19 mouse cellular contexts compared by ENCODE assay signal in genomic region chr12:92073209-92073608, GRCm38 (mm10).
DNase-seq lines count a peak whose midpoint lies in the region; ATAC-seq lines count a peak whose summit lies in the region.
"Had no signal": no experiment of that assay in that cellular context is flagged by ENCODE, and none has a peak within 500 bp of the region (broad histone marks: within the 10 kb centered on the region; RNA-seq: fewer than 3 reads in every experiment).

No protein-coding gene starts in this region.

- no peak for ATAC-seq in hindbrain, embryonic 11.5 days (ENCODE audit: low FRiP score)
- ATAC-seq: forebrain, embryonic 15.5 days had no signal

- H3K4me3 ChIP-seq in hindbrain, embryonic 11.5 days (ENCODE audit: low read depth, low read length) = no peak overlapping the region
- H3K4me3 ChIP-seq: forebrain, embryonic 15.5 days; hindbrain, embryonic 15.5 days; liver, embryonic 13.5 days had no signal

- peak; percentile 92 for DNase-seq in brain, adult 2 months (ENCODE audit: low read depth, low spot score)
- DNase-seq in frontal cortex, postnatal 14 days (ENCODE audit: low spot score in 2 of 2) = peak; percentile 47 to 50
- peak; percentile 21 to 41 for DNase-seq in layer of hippocampus, postnatal 25 days (ENCODE audit: extremely low spot score in 1 of 2, low spot score in 1 of 2)
- peak; percentile 89 for DNase-seq in right cerebral cortex, adult 18-20 months
- DNase-seq in hindbrain, embryonic 11.5 days (ENCODE audit: low spot score) = no peak
- no peak for DNase-seq in kidney, adult 11 months
- no peak for DNase-seq in Muller cell, postnatal 12 days (ENCODE audit: inconsistent ontology term)
- no peak for DNase-seq in gastrocnemius, postnatal 14 days
- DNase-seq: adrenal gland, postnatal 10 days; B cell, adult 2 months; cerebellum, postnatal 36 days; heart, postnatal 10 days; kidney, adult 2 months; kidney, postnatal 4 days; liver, embryonic 13.5 days; lung, postnatal 14 days had no signal

- intact Hi-C loops in gastrocnemius, postnatal 14 days (cut with DNase I; ENCODE audit: low total_unique reads) = no loop called here

- no peaks in the 10 kb centered on the region for H3K36me3 ChIP-seq in hindbrain, embryonic 11.5 days (ENCODE audit: control insufficient read depth, insufficient read depth, low read length)
- H3K36me3 ChIP-seq: forebrain, embryonic 15.5 days; hindbrain, embryonic 15.5 days; liver, embryonic 13.5 days had no signal

- H3K4me2 ChIP-seq in hindbrain, embryonic 11.5 days (replicated peaks; ENCODE audit: low read depth, low read length) = no peak overlapping the region
- H3K4me2 ChIP-seq: forebrain, embryonic 15.5 days; hindbrain, embryonic 15.5 days; liver, embryonic 13.5 days; midbrain, embryonic 11.5 days had no signal

- H3K9me3 ChIP-seq in hindbrain, embryonic 11.5 days (ENCODE audit: control insufficient read depth, low read length) = no peaks in the 10 kb centered on the region
- H3K9me3 ChIP-seq: forebrain, embryonic 15.5 days; hindbrain, embryonic 15.5 days; liver, embryonic 13.5 days had no signal

- no peaks in the 10 kb centered on the region for H3K4me1 ChIP-seq in hindbrain, embryonic 11.5 days (replicated peaks; ENCODE audit: control insufficient read depth, insufficient read depth, low read length)
- H3K4me1 ChIP-seq: hindbrain, embryonic 15.5 days; liver, embryonic 13.5 days had no signal

- H3K9ac ChIP-seq in hindbrain, embryonic 11.5 days (ENCODE audit: low read depth, low read length) = no peak overlapping the region
- H3K9ac ChIP-seq: forebrain, embryonic 15.5 days; hindbrain, embryonic 15.5 days; liver, embryonic 13.5 days had no signal

- no peak overlapping the region for H3K27ac ChIP-seq in hindbrain, embryonic 11.5 days (ENCODE audit: low read depth, low read length)
- H3K27ac ChIP-seq: forebrain, embryonic 15.5 days; hindbrain, embryonic 15.5 days; liver, embryonic 13.5 days had no signal

- no peaks in the 10 kb centered on the region for H3K27me3 ChIP-seq in hindbrain, embryonic 11.5 days (ENCODE audit: control insufficient read depth, insufficient read depth, low read length)
- H3K27me3 ChIP-seq: forebrain, embryonic 15.5 days; hindbrain, embryonic 15.5 days; liver, embryonic 13.5 days had no signal

- WGBS in hindbrain, embryonic 11.5 days = 90% methylated on average over 10 of the region's 10 CpGs

Comparison
In these comparisons a context has a peak if more than half of its experiments do, and no peak if none do; other contexts are left out.
1. DNase-seq: peak in brain, adult 2 months (single experiment), frontal cortex, postnatal 14 days (2 of 2), layer of hippocampus, postnatal 25 days (2 of 2) and right cerebral cortex, adult 18-20 months (single experiment); none in hindbrain, embryonic 11.5 days (single experiment), kidney, adult 11 months (single experiment), Muller cell, postnatal 12 days (single experiment) and gastrocnemius, postnatal 14 days (single experiment).